Mouse (Mus musculus) liver, postnatal 0 days (tissue): ENCODE measurements around the gene Pdss2.

Source experiments
- CTCF ChIP-seq: sonication (generic); IDR thresholded peaks from 2 replicates; pipeline ENCODE4 v1.5.1; 2016; ENCODE audit warnings: antibody characterized with exemption, low read depth
- EP300 ChIP-seq: IDR thresholded peaks from 2 replicates; pipeline ENCODE4 v1.6.1; 2016; ENCODE audit warnings: antibody characterized with exemption, low read depth, mild to moderate bottlenecking

DNA sequence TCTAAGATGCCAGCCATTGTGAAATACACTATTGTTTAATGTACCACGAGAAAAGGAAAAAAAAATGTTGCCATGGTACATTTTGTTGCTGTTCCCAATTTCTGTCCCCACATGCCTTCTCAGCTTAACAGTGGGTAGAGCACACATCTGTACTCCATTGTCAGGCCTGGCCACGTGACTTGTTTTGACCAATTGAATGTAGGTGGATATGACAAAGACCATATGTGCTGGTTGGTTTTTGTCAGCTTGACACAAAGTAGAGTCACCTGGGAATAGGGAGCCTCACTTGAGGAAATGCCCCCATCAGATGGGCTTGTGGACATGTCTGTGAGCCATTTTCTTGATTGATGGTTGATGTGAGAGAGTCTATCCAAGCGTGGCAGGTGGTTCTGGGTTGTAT lies 17.4 kb upstream of the Pdss2 start:
- no peak for TF ChIP-seq CTCF
- no peak for TF ChIP-seq EP300
